Mouse (Mus musculus): ENCODE results near the gene Rpl28. TPM values are rescaled to one million over a fixed set of nuclear protein-coding genes. Genes with fewer than 3 reads are reported as not detected.

The Rpl28 gene
- total and polyA plus RNA-seq, 3 experiments, result 548 to 5,642 (median 1,543) TPM

DNA sequence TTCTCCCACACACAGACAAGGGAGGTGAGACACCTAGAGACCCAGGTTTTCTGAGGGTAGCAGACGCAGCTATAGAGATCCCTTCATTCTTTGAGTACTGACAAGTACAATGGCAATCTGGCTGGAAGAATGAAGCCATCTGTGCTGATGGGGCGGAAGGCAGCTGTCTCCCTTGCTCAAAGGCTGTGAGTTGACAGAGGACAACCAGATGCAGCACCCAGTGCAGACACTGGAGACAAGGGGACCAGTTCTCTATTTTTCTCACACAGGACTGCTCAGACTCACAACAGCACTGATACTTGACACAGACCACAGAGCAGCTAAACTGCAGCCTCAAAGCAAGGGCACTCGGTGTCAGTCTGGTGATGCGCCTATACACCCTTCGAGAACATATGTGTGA, 49.4 kb downstream of the Rpl28 start:
- ATAC-seq (ENCODE audit: extremely low read depth, insufficient number of reproducible peaks, low FRiP score, poor library complexity, severe bottlenecking), result no peak
- 0 out of 2 replicates have a peak, but pooled peaks cover 4% of the 10 kb centered on the region for H3K4me1 ChIP-seq (ENCODE audit: insufficient read depth, low read depth, low read length)
- H3K4me3 ChIP-seq (ENCODE audit: low read depth, low read length), result no peak overlapping the region
- H3K36me3 ChIP-seq (replicated peaks), result no peaks in the 10 kb centered on the region
- DNase-seq (ENCODE audit: low spot score), result no peak
- H3K9me3 ChIP-seq (replicated peaks), result no peaks in the 10 kb centered on the region
- TF ChIP-seq TAL1 (conservative IDR thresholded peaks at IDR 0.05; ENCODE audit: low read depth, low read length) (no peak), POLR2AphosphoS5 (IDR thresholded peaks at IDR 0.05; ENCODE audit: insufficient replicate concordance, low read depth, low read length) (no peak), GATA1 (IDR thresholded peaks at IDR 0.05; ENCODE audit: borderline replicate concordance, low read length) (no peak), CTCF (IDR thresholded peaks at IDR 0.05; ENCODE audit: low read depth, low read length) (no peak), GATA2 (IDR thresholded peaks at IDR 0.05; ENCODE audit: borderline replicate concordance, low read depth, low read length) (no peak)
- peaks cover 25% of the 10 kb centered on the region for H3K27me3 ChIP-seq (ENCODE audit: insufficient read depth, low read length)

DNA sequence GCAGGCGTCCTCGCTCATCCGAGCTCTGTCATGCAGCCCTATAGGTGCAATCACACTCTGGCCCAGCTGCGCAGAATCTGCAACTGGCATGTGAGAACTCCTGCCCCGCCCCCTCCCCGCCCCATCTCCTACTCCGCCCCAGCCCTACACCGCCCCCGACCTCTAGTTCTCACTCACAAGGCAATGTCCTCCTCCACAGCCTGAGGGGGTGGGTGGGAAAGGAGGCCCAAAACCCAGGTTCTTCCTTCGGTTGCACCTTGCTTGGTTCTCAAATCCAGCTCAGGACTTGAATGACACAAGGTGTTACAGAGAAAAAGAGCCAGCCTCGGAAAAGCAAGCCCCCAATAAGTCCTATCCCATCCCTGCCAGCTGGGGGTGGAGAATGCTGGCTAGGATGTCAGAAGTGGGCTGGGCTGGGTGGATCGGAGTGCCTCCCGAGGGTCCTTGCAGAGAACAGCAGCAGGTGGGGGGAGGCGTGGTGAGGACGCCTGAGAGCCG, 50.0 kb downstream of the Rpl28 start:
- no peaks in the 10 kb centered on the region for H3K36me3 ChIP-seq (replicated peaks)
- 0 out of 2 replicates have a peak, but pooled peaks cover 4% of the 10 kb centered on the region for H3K4me1 ChIP-seq (ENCODE audit: insufficient read depth, low read depth, low read length)
- H3K27me3 ChIP-seq (ENCODE audit: insufficient read depth, low read length), result peaks cover 21% of the 10 kb centered on the region
- no peaks in the 10 kb centered on the region for H3K9me3 ChIP-seq (replicated peaks)
- no peak overlapping the region for H3K4me3 ChIP-seq (ENCODE audit: low read depth, low read length)
- DNase-seq (ENCODE audit: low spot score) (no peak), ATAC-seq (ENCODE audit: extremely low read depth, insufficient number of reproducible peaks, low FRiP score, poor library complexity, severe bottlenecking) (no peak)
- TF ChIP-seq TAL1 (conservative IDR thresholded peaks at IDR 0.05; ENCODE audit: low read depth, low read length) (no peak), GATA1 (IDR thresholded peaks at IDR 0.05; ENCODE audit: borderline replicate concordance, low read length) (no peak), GATA2 (IDR thresholded peaks at IDR 0.05; ENCODE audit: borderline replicate concordance, low read depth, low read length) (no peak), CTCF (IDR thresholded peaks at IDR 0.05; ENCODE audit: low read depth, low read length) (no peak)

DNA sequence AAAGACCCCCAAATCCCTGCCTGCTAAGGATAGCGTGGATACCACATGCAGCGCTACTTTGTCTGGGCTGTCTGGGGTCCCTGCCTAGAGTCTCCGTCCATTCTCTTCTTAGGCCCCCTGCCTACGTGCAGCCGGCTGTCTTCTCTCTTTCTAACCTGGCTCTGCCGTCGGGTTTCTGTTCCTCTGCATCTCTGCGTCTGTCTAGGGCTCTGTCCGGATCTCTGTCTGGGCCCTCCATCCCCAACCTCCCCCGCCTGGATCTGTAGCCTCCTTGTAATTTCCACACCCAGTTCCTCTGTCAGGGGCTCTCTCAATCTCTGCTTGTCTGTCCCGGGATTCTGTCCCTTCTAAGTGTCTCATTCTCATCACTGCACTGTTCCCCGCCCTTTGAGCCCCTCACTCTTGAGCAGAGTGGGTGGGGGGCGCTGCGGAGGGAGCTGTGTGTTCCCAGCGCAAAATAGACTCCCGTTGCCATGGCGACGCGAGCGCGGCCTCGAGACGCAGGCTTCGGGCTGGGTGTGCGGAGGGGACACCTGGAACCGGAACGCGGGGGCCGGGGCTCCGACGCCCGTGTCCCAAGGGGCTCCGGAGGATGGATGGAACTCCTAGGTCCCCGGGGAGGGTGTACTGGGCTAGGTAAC, 51.0 kb downstream of the Rpl28 start:
- DNase-seq (ENCODE audit: low spot score) (no peak), ATAC-seq (ENCODE audit: extremely low read depth, insufficient number of reproducible peaks, low FRiP score, poor library complexity, severe bottlenecking) (no peak)
- TF ChIP-seq POLR2AphosphoS5 (IDR thresholded peaks at IDR 0.05; ENCODE audit: insufficient replicate concordance, low read depth, low read length) (no peak), GATA1 (IDR thresholded peaks at IDR 0.05; ENCODE audit: borderline replicate concordance, low read length) (no peak), GATA2 (IDR thresholded peaks at IDR 0.05; ENCODE audit: borderline replicate concordance, low read depth, low read length) (no peak), TAL1 (conservative IDR thresholded peaks at IDR 0.05; ENCODE audit: low read depth, low read length) (no peak), CTCF (IDR thresholded peaks at IDR 0.05; ENCODE audit: low read depth, low read length) (no peak)
- peaks cover 18% of the 10 kb centered on the region for H3K27me3 ChIP-seq (ENCODE audit: insufficient read depth, low read length)
- 0 out of 2 replicates have a peak, but pooled peaks cover 4% of the 10 kb centered on the region for H3K4me1 ChIP-seq (ENCODE audit: insufficient read depth, low read depth, low read length)
- no peak overlapping the region for H3K4me3 ChIP-seq (ENCODE audit: low read depth, low read length)
- no peaks in the 10 kb centered on the region for H3K36me3 ChIP-seq (replicated peaks)
- no peaks in the 10 kb centered on the region for H3K9me3 ChIP-seq (replicated peaks)

DNA sequence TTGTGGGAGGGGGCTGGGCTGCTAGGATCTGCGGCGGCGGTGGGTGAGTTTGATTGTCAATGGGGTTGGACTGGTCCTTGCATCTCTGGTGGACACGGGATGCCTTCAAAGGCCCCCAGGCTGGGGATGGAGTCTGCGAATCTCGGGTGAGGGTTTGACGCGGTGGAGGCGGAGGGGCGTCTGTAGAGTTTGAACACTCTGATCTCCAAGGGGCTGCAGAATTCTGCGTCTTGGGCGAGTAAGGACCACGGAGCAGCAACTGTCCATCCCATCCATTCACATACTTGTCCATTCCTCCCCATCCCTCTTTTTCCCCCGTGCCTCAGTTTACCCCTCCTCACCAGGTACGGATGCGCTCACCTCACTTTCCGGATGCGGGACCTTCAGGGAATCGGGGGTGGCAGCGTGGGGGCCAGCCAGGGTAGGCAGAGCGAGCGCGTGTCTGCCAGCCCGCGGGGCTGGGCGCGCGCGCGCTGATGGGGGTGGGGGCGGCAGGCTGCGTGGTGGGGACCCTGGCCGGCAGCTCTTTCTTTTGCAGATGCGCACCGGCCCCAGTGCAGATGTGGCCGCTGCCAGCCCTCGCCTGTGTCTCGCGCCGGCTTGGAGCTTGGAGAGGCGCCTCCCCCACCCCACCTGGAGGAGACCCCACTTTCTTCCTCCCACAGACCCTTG, 51.7 kb downstream of the Rpl28 start, which contains the start of gene Shisa7:
Shisa7 (minus strand) TSS at position 452 of the 672 bp plus-strand sequence.
- peaks cover 20% of the 10 kb centered on the region for H3K27me3 ChIP-seq (ENCODE audit: insufficient read depth, low read length)
- H3K4me3 ChIP-seq (ENCODE audit: low read depth, low read length), result no peak within 1 kb of the TSS
- DNase-seq (ENCODE audit: low spot score) (no peak), ATAC-seq (ENCODE audit: extremely low read depth, insufficient number of reproducible peaks, low FRiP score, poor library complexity, severe bottlenecking) (no peak)
- H3K4me1 ChIP-seq (ENCODE audit: insufficient read depth, low read depth, low read length), result 0 out of 2 replicates have a peak, but pooled peaks cover 4% of the 10 kb centered on the region
- H3K9me3 ChIP-seq (replicated peaks), result no peaks in the 10 kb centered on the region
- H3K36me3 ChIP-seq (replicated peaks), result no peaks in the 10 kb centered on the region
- TF ChIP-seq GATA2 (IDR thresholded peaks at IDR 0.05; ENCODE audit: borderline replicate concordance, low read depth, low read length) (no peak), TAL1 (conservative IDR thresholded peaks at IDR 0.05; ENCODE audit: low read depth, low read length) (no peak), CTCF (IDR thresholded peaks at IDR 0.05; ENCODE audit: low read depth, low read length) (no peak), POLR2AphosphoS5 (IDR thresholded peaks at IDR 0.05; ENCODE audit: insufficient replicate concordance, low read depth, low read length) (no peak), GATA1 (IDR thresholded peaks at IDR 0.05; ENCODE audit: borderline replicate concordance, low read length) (no peak)

Other genes with a start within 250 kb of the Rpl28 start
Only the 20 nearest of the 31 such genes appear.
- gene Tmem86b, start 161.5 kb upstream of the Rpl28 start, total RNA-seq (2014; fragmentation: Nextera tagmentation), result 10.3 and 40.0 TPM in 2 replicates
- 9.3 and 10.4 TPM in 2 replicates for gene Tmem86b, start 161.5 kb upstream of the Rpl28 start, total RNA-seq (2017)
- gene Tmem86b, start 161.5 kb upstream of the Rpl28 start, polyA plus RNA-seq (2012), result 3.8 and 4.8 TPM in 2 replicates
- 97.4 and 108 TPM in 2 replicates for gene Ppp6r1, start 133.9 kb upstream of the Rpl28 start, total RNA-seq (2014; fragmentation: Nextera tagmentation)
- gene Ppp6r1, start 133.9 kb upstream of the Rpl28 start, total RNA-seq (2017), result 90.5 and 90.7 TPM in 2 replicates
- 208 and 223 TPM in 2 replicates for gene Ppp6r1, start 133.9 kb upstream of the Rpl28 start, polyA plus RNA-seq (2012)
- 55.3 and 67.8 TPM in 2 replicates for gene Hspbp1, start 107.8 kb upstream of the Rpl28 start, total RNA-seq (2014; fragmentation: Nextera tagmentation)
- gene Hspbp1, start 107.8 kb upstream of the Rpl28 start, total RNA-seq (2017), result 26.5 and 30.6 TPM in 2 replicates
- 124 and 152 TPM in 2 replicates for gene Hspbp1, start 107.8 kb upstream of the Rpl28 start, polyA plus RNA-seq (2012)
- gene Brsk1, start 102.3 kb upstream of the Rpl28 start, total RNA-seq (2014; fragmentation: Nextera tagmentation), result not detected in 2 replicates
- 0.44 TPM in 1 of 2 replicates, not detected in the other for gene Brsk1, start 102.3 kb upstream of the Rpl28 start, total RNA-seq (2017)
- gene Brsk1, start 102.3 kb upstream of the Rpl28 start, polyA plus RNA-seq (2012), result not detected in 2 replicates
- 1.1 and 1.7 TPM in 2 replicates for gene Tmem150b, start 67.6 kb upstream of the Rpl28 start, total RNA-seq (2014; fragmentation: Nextera tagmentation)
- gene Tmem150b, start 67.6 kb upstream of the Rpl28 start, total RNA-seq (2017), result 1.2 and 1.7 TPM in 2 replicates
- 0.11 and 0.21 TPM in 2 replicates for gene Tmem150b, start 67.6 kb upstream of the Rpl28 start, polyA plus RNA-seq (2012)
- 79.7 and 108 TPM in 2 replicates for gene Kmt5c, start 52.8 kb upstream of the Rpl28 start, total RNA-seq (2014; fragmentation: Nextera tagmentation)
- gene Kmt5c, start 52.8 kb upstream of the Rpl28 start, total RNA-seq (2017), result 34.8 and 39.0 TPM in 2 replicates
- 232 and 325 TPM in 2 replicates for gene Kmt5c, start 52.8 kb upstream of the Rpl28 start, polyA plus RNA-seq (2012)
- 4.2 and 5.3 TPM in 2 replicates for gene Cox6b2, start 39.8 kb upstream of the Rpl28 start, total RNA-seq (2014; fragmentation: Nextera tagmentation)
- 1.0 and 2.0 TPM in 2 replicates for gene Cox6b2, start 39.8 kb upstream of the Rpl28 start, total RNA-seq (2017)
- 7.8 and 8.0 TPM in 2 replicates for gene Cox6b2, start 39.8 kb upstream of the Rpl28 start, polyA plus RNA-seq (2012)
- gene Fam71e2, start 21.6 kb upstream of the Rpl28 start, total RNA-seq (2014; fragmentation: Nextera tagmentation), result not detected in 2 replicates
- 0.05 and 0.06 TPM in 2 replicates for gene Fam71e2, start 21.6 kb upstream of the Rpl28 start, total RNA-seq (2017)
- not detected in 2 replicates for gene Fam71e2, start 21.6 kb upstream of the Rpl28 start, polyA plus RNA-seq (2012)
- gene Il11, start 10.0 kb upstream of the Rpl28 start, total RNA-seq (2014; fragmentation: Nextera tagmentation), result not detected in 2 replicates
- gene Il11, start 10.0 kb upstream of the Rpl28 start, total RNA-seq (2017), result not detected in 2 replicates
- 0.13 and 0.15 TPM in 2 replicates for gene Il11, start 10.0 kb upstream of the Rpl28 start, polyA plus RNA-seq (2012)
- not detected in 2 replicates for gene Tmem190, start 9.9 kb upstream of the Rpl28 start, total RNA-seq (2014; fragmentation: Nextera tagmentation)
- gene Tmem190, start 9.9 kb upstream of the Rpl28 start, total RNA-seq (2017), result 0.41 TPM in 1 of 2 replicates, not detected in the other
- not detected in 2 replicates for gene Tmem190, start 9.9 kb upstream of the Rpl28 start, polyA plus RNA-seq (2012)
- 1.7 and 4.7 TPM in 2 replicates for gene Tmem238, start 3.2 kb upstream of the Rpl28 start, total RNA-seq (2014; fragmentation: Nextera tagmentation)
- 6.8 and 12.1 TPM in 2 replicates for gene Tmem238, start 3.2 kb upstream of the Rpl28 start, total RNA-seq (2017)
- gene Tmem238, start 3.2 kb upstream of the Rpl28 start, polyA plus RNA-seq (2012), result 40.6 and 61.2 TPM in 2 replicates
- 538 and 670 TPM in 2 replicates for gene Ube2s, start 19.7 kb downstream of the Rpl28 start, total RNA-seq (2014; fragmentation: Nextera tagmentation)
- gene Ube2s, start 19.7 kb downstream of the Rpl28 start, total RNA-seq (2017), result 171 and 195 TPM in 2 replicates
- gene Ube2s, start 19.7 kb downstream of the Rpl28 start, polyA plus RNA-seq (2012), result 210 and 243 TPM in 2 replicates
- not detected in 2 replicates for gene Shisa7, start 51.8 kb downstream of the Rpl28 start, total RNA-seq (2014; fragmentation: Nextera tagmentation)
- 0.06 and 0.22 TPM in 2 replicates for gene Shisa7, start 51.8 kb downstream of the Rpl28 start, total RNA-seq (2017)
- not detected in 2 replicates for gene Shisa7, start 51.8 kb downstream of the Rpl28 start, polyA plus RNA-seq (2012)
- 7.6 and 9.1 TPM in 2 replicates for gene Isoc2b, start 77.4 kb downstream of the Rpl28 start, total RNA-seq (2014; fragmentation: Nextera tagmentation)
- gene Isoc2b, start 77.4 kb downstream of the Rpl28 start, total RNA-seq (2017), result 34.4 and 40.1 TPM in 2 replicates
- gene Isoc2b, start 77.4 kb downstream of the Rpl28 start, polyA plus RNA-seq (2012), result 5.3 and 8.1 TPM in 2 replicates
- gene Isoc2a, start 84.3 kb downstream of the Rpl28 start, total RNA-seq (2014; fragmentation: Nextera tagmentation), result 1.9 and 3.4 TPM in 2 replicates
- 7.5 and 10.4 TPM in 2 replicates for gene Isoc2a, start 84.3 kb downstream of the Rpl28 start, total RNA-seq (2017)
- 6.3 and 16.2 TPM in 2 replicates for gene Isoc2a, start 84.3 kb downstream of the Rpl28 start, polyA plus RNA-seq (2012)
- not detected in 2 replicates for gene Gm36210, start 113.6 kb downstream of the Rpl28 start, total RNA-seq (2014; fragmentation: Nextera tagmentation)
- gene Gm36210, start 113.6 kb downstream of the Rpl28 start, total RNA-seq (2017), result not detected in 2 replicates
- not detected in 2 replicates for gene Gm36210, start 113.6 kb downstream of the Rpl28 start, polyA plus RNA-seq (2012)
- 13.9 and 15.2 TPM in 2 replicates for gene Zfp628, start 122.3 kb downstream of the Rpl28 start, total RNA-seq (2014; fragmentation: Nextera tagmentation)
- gene Zfp628, start 122.3 kb downstream of the Rpl28 start, total RNA-seq (2017), result 1.6 and 1.8 TPM in 2 replicates
- gene Zfp628, start 122.3 kb downstream of the Rpl28 start, polyA plus RNA-seq (2012), result 35.7 and 39.5 TPM in 2 replicates
- 2.0 and 3.6 TPM in 2 replicates for gene Nat14, start 129.2 kb downstream of the Rpl28 start, total RNA-seq (2014; fragmentation: Nextera tagmentation)
- 0.41 and 1.1 TPM in 2 replicates for gene Nat14, start 129.2 kb downstream of the Rpl28 start, total RNA-seq (2017)
- gene Nat14, start 129.2 kb downstream of the Rpl28 start, polyA plus RNA-seq (2012), result 0.85 and 1.2 TPM in 2 replicates
- gene Ssc5d, start 132.9 kb downstream of the Rpl28 start, total RNA-seq (2014; fragmentation: Nextera tagmentation), result 0.15 TPM in 1 of 2 replicates, not detected in the other
- gene Ssc5d, start 132.9 kb downstream of the Rpl28 start, total RNA-seq (2017), result 0.05 TPM in 1 of 2 replicates, not detected in the other
- gene Ssc5d, start 132.9 kb downstream of the Rpl28 start, polyA plus RNA-seq (2012), result 0.02 and 0.08 TPM in 2 replicates
- not detected in 2 replicates for gene Sbk2, start 171.5 kb downstream of the Rpl28 start, total RNA-seq (2014; fragmentation: Nextera tagmentation)
- 0.06 and 0.11 TPM in 2 replicates for gene Sbk2, start 171.5 kb downstream of the Rpl28 start, total RNA-seq (2017)
- gene Sbk2, start 171.5 kb downstream of the Rpl28 start, polyA plus RNA-seq (2012), result not detected in 2 replicates

All from G1E (cell line).